Mouse (Mus musculus): ENCODE results near the gene Mogs.

Mogs gene

GRCm38 (mm10) chr6:83098411-83098810, 16.9 kb upstream of the Mogs start:
- DNase-seq = no peak

GRCm38 (mm10) chr6:83101316-83101687, 14.0 kb upstream of the Mogs start, which contains the start of the genes Ccdc142 and Gm42688:
Gene Ccdc142 (plus strand): TSS chr6:83101601.
Gene Gm42688 (plus strand): TSS chr6:83101617.
- DNase-seq = peak; percentile 99

- peak; percentile 96 for DNase-seq
Measured at GRCm38 (mm10) chr6:83101688-83102556, 13.4 kb upstream of the Mogs start.

- peak; percentile 90 for DNase-seq
Measured at GRCm38 (mm10) chr6:83103130-83103650, 12.1 kb upstream of the Mogs start.

- DNase-seq = no peak
Measured at GRCm38 (mm10) chr6:83104158-83104557, 11.1 kb upstream of the Mogs start.

- peak; percentile 96 for DNase-seq
Measured at GRCm38 (mm10) chr6:83107566-83108400, 7.5 kb upstream of the Mogs start.

GRCm38 (mm10) chr6:83108762-83109668, 6.3 kb upstream of the Mogs start, which contains the start of gene Mrpl53:
Gene Mrpl53 (plus strand): TSS chr6:83109040.
- peak; percentile 98 for DNase-seq

- DNase-seq = no peak
Measured at GRCm38 (mm10) chr6:83111510-83112136, 3.7 kb upstream of the Mogs start.

GRCm38 (mm10) chr6:83115682-83116372, 531 bp downstream of the Mogs start:
- DNase-seq = peak; percentile 94

- peak; percentile 90 for DNase-seq
Measured at GRCm38 (mm10) chr6:83116373-83117164, 1.3 kb downstream of the Mogs start.

GRCm38 (mm10) chr6:83117165-83117438, 1.8 kb downstream of the Mogs start:
- peak; percentile 92 for DNase-seq

GRCm38 (mm10) chr6:83117616-83118015, 2.3 kb downstream of the Mogs start:
- DNase-seq = peak; percentile 91

GRCm38 (mm10) chr6:83118369-83118768, 3.1 kb downstream of the Mogs start:
- no peak for DNase-seq

GRCm38 (mm10) chr6:83118825-83119733, 3.8 kb downstream of the Mogs start:
- peak; percentile 89 for DNase-seq

- peak; percentile 90 for DNase-seq
Measured at GRCm38 (mm10) chr6:83119734-83120051, 4.4 kb downstream of the Mogs start.

GRCm38 (mm10) chr6:83120930-83121862, 5.9 kb downstream of the Mogs start, which contains the start of gene Wbp1:
Gene Wbp1 (minus strand): TSS chr6:83121559.
- DNase-seq = peak; percentile 100

GRCm38 (mm10) chr6:83121863-83122710, 6.8 kb downstream of the Mogs start:
- peak; percentile 94 for DNase-seq
